Mouse (Mus musculus) liver, postnatal 0 days (tissue): ENCODE measurements around the gene Ccdc42. TPM values are rescaled to one million over a fixed set of nuclear protein-coding genes. Genes with fewer than 3 reads are reported as not detected.

Source experiments
- ATAC-seq: fragments of 200-750 bp; cut with Nextera tagmentation; 2 replicates; pipeline ENCODE4 v1.8.0; 2017; ENCODE audit warnings: mild to moderate bottlenecking, moderate library complexity
- DNase-seq: peaks from one replicate; pipeline ENCODE4 v3.0.0-alpha.2; 2016
- H3K27ac ChIP-seq: fragments of 300-500 bp; sonication (generic); 2 replicates; pipeline ENCODE4 v1.5.1; 2014; ENCODE audit warnings: antibody characterized with exemption, moderate library complexity, mild to moderate bottlenecking, low read depth
- H3K27me3 ChIP-seq: fragments of 300-500 bp; sonication (generic); 2 replicates; pipeline ENCODE4 v1.6.1; 2014; ENCODE audit warnings: low read length, control low read depth, mixed read lengths; ENCODE audit not compliant: insufficient read depth
- H3K36me3 ChIP-seq: fragments of 300-500 bp; sonication (generic); replicated peaks from 2 replicates; pipeline ENCODE4 v1.6.1; 2014; ENCODE audit warnings: mild to moderate bottlenecking, control low read depth, low read length, moderate library complexity, mixed read lengths; ENCODE audit not compliant: insufficient read depth
- H3K4me1 ChIP-seq: fragments of 300-500 bp; sonication (generic); 2 replicates; pipeline ENCODE4 v1.6.1; 2014; ENCODE audit warnings: antibody characterized with exemption, mild to moderate bottlenecking, control low read depth; ENCODE audit not compliant: insufficient read depth
- H3K4me2 ChIP-seq: fragments of 300-500 bp; sonication (generic); 2 replicates; pipeline ENCODE4 v1.6.1; 2014; ENCODE audit warnings: low read depth, mild to moderate bottlenecking, low read length, moderate library complexity, mixed read lengths
- H3K4me3 ChIP-seq: fragments of 300-500 bp; sonication (generic); 2 replicates; pipeline ENCODE4 v1.5.1; 2014; ENCODE audit warnings: low read depth, low read length
- H3K9ac ChIP-seq: fragments of 300-500 bp; sonication (generic); replicated peaks from 2 replicates; pipeline ENCODE4 v1.6.1; 2014; ENCODE audit warnings: mild to moderate bottlenecking, moderate library complexity
- H3K9me3 ChIP-seq: fragments of 300-500 bp; sonication (generic); 2 replicates; pipeline ENCODE4 v1.6.1; 2016; ENCODE audit warnings: mild to moderate bottlenecking, control low read depth, low read length, mixed read lengths
- CTCF ChIP-seq: sonication (generic); IDR thresholded peaks from 2 replicates; pipeline ENCODE4 v1.5.1; 2016; ENCODE audit warnings: antibody characterized with exemption, low read depth
- EP300 ChIP-seq: IDR thresholded peaks from 2 replicates; pipeline ENCODE4 v1.6.1; 2016; ENCODE audit warnings: antibody characterized with exemption, low read depth, mild to moderate bottlenecking
- WGBS: fragments of 180-500 bp; shearing (Covaris S2); extraction: QIAGEN DNeasy Blood & Tissue Kit; methylation state at CpG from one replicate; pipeline ENCODE4 v1.1.7; 2014; ENCODE audit not compliant: insufficient replicate concordance; 5-methylcytosine and 5-hydroxymethylcytosine counted together
- polyA plus RNA-seq: library from polyadenylated mRNA; unstranded; fragments of >200 nt; fragmentation: Nextera tagmentation; extraction: Ambion mirVana; gene quantifications from 2 replicates; pipeline ENCODE4 v1.2.1, GENCODE M21; 2015

Ccdc42 gene
- polyA plus RNA-seq, 1 experiment from 2014 or later, result not detected

DNA sequence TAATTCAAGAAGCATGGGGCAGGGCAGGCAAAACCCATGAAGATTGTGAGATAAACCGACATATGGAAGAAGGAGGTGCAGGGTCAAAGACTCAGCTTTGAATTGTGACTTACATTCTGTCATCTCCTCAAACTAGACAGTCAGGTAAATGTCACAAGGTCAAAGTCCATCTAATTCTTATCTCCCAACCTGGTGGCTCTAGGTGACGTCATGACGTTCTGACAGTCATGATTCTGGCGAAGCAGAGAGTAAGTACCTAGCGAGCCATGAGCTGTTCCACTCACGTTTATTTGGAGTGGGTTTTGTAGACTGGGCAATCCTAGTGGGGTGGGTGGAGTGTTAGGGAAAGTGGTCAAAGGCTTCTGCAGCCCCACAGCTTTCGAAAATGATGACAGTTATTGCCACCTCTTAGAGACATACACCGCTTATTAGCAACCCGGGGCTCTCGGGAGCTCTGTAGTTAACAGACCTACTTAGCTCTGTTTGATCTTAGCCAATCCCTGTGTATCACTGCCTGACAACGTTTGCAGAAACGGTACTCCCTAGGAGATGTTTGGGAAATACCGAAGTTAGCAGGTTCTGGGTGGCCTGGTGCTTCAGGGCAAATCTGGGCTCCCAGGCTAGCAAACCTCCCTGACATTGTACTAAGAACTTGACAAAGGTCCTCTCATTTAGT, 22.3 kb upstream of the Ccdc42 start:
- peaks cover 3% of the 10 kb centered on the region; the same call in 1 of the 2 replicates for H3K4me1 ChIP-seq
- no peaks in the 10 kb centered on the region for H3K9me3 ChIP-seq
- H3K9ac ChIP-seq, result no peak overlapping the region
- TF ChIP-seq CTCF (no peak), EP300 (no peak)
- WGBS, result 65% methylated on average over 13 of the region's 13 CpGs
- no peak overlapping the region for H3K27ac ChIP-seq
- H3K4me3 ChIP-seq, result no peak overlapping the region
- H3K36me3 ChIP-seq, result no peaks in the 10 kb centered on the region
- DNase-seq, result no peak
- ATAC-seq, result no peak
- no peaks in the 10 kb centered on the region for H3K27me3 ChIP-seq
- no peak overlapping the region for H3K4me2 ChIP-seq

DNA sequence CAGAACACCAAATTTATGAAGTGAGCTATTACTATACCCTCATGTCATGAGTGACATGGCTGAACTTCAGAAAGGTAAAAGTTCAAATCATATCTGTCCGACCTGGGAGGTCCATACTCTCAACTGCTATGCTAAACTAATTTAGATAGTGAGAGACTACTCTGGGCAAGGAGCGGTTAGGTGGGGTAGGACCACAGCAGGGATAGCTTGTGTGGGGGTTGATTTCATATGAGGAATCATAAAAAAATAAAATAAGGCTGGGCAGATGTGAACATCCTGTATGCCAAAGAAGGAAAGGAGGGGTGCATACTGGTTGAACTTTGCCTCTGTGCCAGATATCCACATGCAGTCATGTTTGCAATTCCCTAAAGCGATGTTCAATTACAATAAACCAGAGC, 21.8 kb upstream of the Ccdc42 start:
- DNase-seq (no peak), ATAC-seq (no peak)
- H3K27me3 ChIP-seq, result no peaks in the 10 kb centered on the region
- H3K27ac ChIP-seq, result no peak overlapping the region
- TF ChIP-seq CTCF (no peak), EP300 (no peak)
- H3K4me3 ChIP-seq, result no peak overlapping the region
- H3K4me1 ChIP-seq, result peaks cover 3% of the 10 kb centered on the region; the same call in 1 of the 2 replicates
- 71% methylated on average over 3 of the region's 3 CpGs for WGBS
- no peaks in the 10 kb centered on the region for H3K36me3 ChIP-seq
- H3K9ac ChIP-seq, result no peak overlapping the region
- H3K4me2 ChIP-seq, result no peak overlapping the region
- H3K9me3 ChIP-seq, result no peaks in the 10 kb centered on the region

DNA sequence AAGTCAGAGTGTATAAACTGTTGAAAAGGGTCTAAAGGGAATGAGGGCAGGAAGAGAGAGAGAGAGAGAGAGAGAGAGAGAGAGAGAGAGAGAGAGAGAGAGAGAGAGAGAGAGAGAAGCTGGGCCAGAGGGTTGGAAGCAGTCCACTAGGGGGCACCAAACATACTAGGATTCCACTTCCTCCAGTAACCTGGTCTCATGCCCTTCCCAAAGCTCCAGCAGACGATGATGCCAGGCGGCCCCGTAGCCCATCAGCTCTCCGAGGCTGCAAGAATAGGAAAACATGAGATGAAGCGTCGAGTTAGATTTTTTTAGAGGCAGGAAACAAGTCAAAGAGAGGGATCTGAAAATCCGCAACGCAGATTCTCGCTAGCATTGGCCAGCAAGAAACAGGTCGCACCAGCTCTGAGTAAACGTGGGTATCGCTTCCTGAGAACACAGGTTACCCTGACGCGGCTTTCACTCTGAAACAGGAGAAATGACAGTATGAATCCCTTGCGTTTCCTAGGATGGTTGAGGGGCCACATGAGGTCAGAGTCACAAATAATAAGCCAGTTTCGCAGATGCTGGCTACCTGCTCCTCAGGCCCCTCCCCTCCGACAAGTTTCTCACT, 20.3 kb upstream of the Ccdc42 start:
- Histone ChIP-seq H3K9me3 (no peaks in the 10 kb centered on the region), H3K27me3 (0 out of 2 replicates have a peak, but pooled peaks cover under 1% of the 10 kb centered on the region), H3K36me3 (no peaks in the 10 kb centered on the region), H3K4me3 (no peak overlapping the region), H3K27ac (no peak overlapping the region), H3K4me1 (peaks cover 3% of the 10 kb centered on the region; the same call in 1 of the 2 replicates), H3K9ac (no peak overlapping the region), H3K4me2 (0 out of 2 replicates have a peak overlapping the region, but pooled peaks have one; percentile 18)
- DNase-seq (peak; percentile 60), ATAC-seq (no peak)
- WGBS, result 19% methylated on average over 17 of the region's 17 CpGs
- TF ChIP-seq EP300 (no peak), CTCF (peak; percentile 71)

DNA sequence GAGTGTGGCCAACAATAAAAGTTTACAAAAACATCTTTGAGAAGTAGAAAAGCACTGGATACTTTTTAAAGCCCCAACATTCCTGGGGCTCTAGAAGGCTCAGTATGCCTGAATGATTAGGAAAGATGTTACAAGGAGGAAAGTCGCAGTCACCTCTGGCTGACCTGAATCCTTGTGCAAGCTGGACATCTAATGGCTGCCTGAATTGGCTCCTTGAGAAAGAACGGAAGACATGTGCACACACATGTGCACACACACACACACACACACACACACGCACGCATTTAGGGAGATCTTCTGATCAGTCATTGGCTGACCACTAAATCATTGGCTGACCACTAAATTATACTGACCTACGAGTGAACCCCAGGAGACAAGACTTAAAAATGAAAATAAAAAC, 16.0 kb upstream of the Ccdc42 start:
- H3K4me2 ChIP-seq, result no peak overlapping the region
- H3K27ac ChIP-seq, result no peak overlapping the region
- 78% methylated on average over 5 of the region's 5 CpGs for WGBS
- peaks cover 3% of the 10 kb centered on the region; the same call in 1 of the 2 replicates for H3K4me1 ChIP-seq
- H3K4me3 ChIP-seq, result no peak overlapping the region
- TF ChIP-seq EP300 (no peak), CTCF (no peak)
- DNase-seq, result no peak
- no peak for ATAC-seq
- H3K36me3 ChIP-seq, result no peaks in the 10 kb centered on the region
- no peaks in the 10 kb centered on the region for H3K9me3 ChIP-seq
- no peak overlapping the region for H3K9ac ChIP-seq
- H3K27me3 ChIP-seq, result 0 out of 2 replicates have a peak, but pooled peaks cover 4% of the 10 kb centered on the region

GRCm38 (mm10) chr11:68577076-68577475, 9.7 kb upstream of the Ccdc42 start:
- 74% methylated on average over 1 of the region's 1 CpGs for WGBS
- Histone ChIP-seq H3K4me2 (no peak overlapping the region), H3K36me3 (no peaks in the 10 kb centered on the region), H3K4me1 (no peaks in the 10 kb centered on the region), H3K9me3 (no peaks in the 10 kb centered on the region), H3K27me3 (no peaks in the 10 kb centered on the region), H3K4me3 (no peak overlapping the region), H3K9ac (no peak overlapping the region), H3K27ac (no peak overlapping the region)
- no peak for TF ChIP-seq CTCF
- TF ChIP-seq EP300, result no peak
- ATAC-seq (no peak), DNase-seq (no peak)

- Histone ChIP-seq H3K36me3 (no peaks in the 10 kb centered on the region), H3K27ac (no peak overlapping the region), H3K4me1 (no peaks in the 10 kb centered on the region), H3K27me3 (no peaks in the 10 kb centered on the region), H3K4me2 (no peak overlapping the region), H3K9me3 (no peaks in the 10 kb centered on the region), H3K4me3 (no peak overlapping the region), H3K9ac (no peak overlapping the region)
- 41% methylated on average over 9 of the region's 9 CpGs for WGBS
- ATAC-seq, result no peak
- no peak for TF ChIP-seq EP300
- no peak for DNase-seq
Measured at GRCm38 (mm10) chr11:68579462-68579881, 7.3 kb upstream of the Ccdc42 start.
